Mouse (Mus musculus) common myeloid progenitor, adult 5-6 weeks (primary cell): ENCODE data around the gene Ppp2r2c. TPM values are rescaled to one million over a fixed set of nuclear protein-coding genes. Genes with fewer than 3 reads are reported as not detected.

Experiments
- ATAC-seq: replicated peaks from 2 replicates; pipeline ENCODE4 v1.8.0; 2016; ENCODE audit warnings: low read depth, mild to moderate bottlenecking, moderate TSS enrichment, inconsistent platforms; ENCODE audit not compliant: poor library complexity, severe bottlenecking
- total RNA-seq: library from RNA; stranded (forward); fragments of 200-1000, 187-1606 nt; gene quantifications from 2 replicates; pipeline ENCODE4 v1.2.3, GENCODE M21; 2017

Gene Ppp2r2c
- total RNA-seq, result not detected in 2 replicates

DNA sequence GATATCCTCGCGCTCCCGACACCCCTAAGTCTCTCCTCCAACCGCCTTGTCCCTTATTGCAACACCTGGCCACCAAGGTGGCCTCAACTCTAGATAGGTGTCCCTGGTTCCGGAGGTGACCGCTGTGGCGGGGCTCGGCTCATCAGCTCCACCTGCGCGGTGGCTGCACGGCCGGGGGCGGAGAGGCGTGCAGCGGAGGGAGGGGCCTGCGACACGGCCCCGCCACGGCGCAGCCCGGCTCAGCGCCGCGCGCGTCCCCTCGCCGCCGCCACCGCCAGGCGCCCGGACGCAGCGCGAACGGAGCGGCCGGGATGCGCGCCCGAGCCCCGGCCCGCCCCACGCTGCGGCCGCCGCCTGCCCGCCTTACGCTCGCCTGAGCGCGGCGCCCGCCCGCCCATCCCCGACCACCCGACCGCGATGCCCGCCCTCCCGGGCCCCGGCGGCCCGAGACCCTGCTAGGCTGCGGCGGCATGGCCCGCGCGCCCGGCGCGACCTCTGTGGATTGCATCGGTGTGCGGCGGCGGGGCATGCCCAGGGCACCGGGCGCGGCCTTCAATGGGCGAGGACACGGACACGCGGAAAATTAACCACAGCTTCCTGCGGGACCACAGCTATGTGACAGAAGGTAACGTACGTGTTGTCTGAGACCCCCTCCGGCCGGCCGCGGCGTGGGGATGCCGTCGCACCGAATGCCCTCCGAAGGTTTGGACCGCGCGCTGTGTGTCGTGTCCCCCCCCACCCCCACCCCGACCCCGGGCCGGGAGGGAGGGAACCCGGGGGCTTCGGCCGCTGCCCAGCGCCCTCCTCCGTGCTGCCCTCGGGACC, at the start of gene Ppp2r2c:
Gene Ppp2r2c (plus strand): TSS at position 248 of the 825 bp plus-strand sequence.
- ATAC-seq, result no peak

DNA sequence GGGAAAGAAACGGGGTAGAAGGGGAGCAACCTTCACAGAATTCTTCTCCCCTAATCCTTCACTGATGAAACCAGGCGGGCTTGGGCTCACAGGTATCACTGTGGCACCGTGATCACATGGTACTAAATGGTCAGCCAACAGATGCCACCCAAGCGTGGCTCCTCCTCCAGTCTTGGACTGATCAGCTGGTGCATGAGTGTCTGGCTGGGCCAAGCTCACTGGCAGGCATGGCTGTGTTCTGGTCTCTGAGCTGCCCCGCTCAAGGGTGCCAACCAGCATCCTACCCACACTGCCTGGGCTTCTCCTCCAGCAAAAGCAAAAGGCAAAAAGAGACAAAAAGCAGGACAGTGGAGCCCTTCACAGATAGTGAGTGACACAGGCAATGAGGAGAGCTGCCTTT, 48.6 kb upstream of the Ppp2r2c start:
- ATAC-seq, result no peak

DNA sequence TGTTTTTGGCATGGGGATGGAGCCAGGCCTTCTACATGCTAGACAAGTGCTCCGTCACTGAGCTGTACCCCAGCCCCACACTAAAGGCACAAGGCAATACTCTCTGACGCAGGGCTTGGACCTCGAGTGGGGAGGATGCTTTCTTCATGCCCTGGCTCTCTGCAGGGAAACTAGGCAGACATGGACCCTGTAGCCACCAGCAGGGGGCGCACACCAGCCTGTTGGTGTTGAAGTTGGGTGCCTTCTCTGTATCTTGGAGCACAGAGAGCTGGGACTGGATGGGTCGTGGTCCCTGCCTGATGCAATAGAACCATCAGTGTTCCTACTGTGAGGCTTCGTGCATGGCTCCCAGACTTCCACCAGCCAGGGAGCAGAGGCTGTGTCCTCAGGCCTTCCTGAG, 48.2 kb upstream of the Ppp2r2c start:
- peak; percentile 43; the same call in 1 of the 2 replicates for ATAC-seq

DNA sequence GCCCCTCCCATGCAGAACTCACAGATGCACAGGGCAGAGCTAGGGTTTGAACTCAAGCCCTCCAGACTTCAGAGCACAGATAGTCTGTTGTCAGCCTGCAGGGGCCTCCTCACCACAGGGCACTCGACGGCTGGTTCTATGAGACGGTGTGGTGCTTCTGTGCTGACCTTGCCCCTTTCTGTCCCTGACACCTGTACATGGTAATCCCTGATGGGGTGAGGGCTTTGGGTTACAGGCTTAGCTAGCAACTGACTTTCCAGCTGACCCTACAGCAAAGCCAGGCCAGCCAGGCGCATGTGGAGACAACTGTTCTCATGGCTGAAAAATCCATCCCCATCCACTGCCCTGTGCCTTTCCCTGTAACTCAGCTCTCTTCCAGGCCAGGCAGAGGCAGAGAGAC, 45.4 kb upstream of the Ppp2r2c start:
- no peak for ATAC-seq

DNA sequence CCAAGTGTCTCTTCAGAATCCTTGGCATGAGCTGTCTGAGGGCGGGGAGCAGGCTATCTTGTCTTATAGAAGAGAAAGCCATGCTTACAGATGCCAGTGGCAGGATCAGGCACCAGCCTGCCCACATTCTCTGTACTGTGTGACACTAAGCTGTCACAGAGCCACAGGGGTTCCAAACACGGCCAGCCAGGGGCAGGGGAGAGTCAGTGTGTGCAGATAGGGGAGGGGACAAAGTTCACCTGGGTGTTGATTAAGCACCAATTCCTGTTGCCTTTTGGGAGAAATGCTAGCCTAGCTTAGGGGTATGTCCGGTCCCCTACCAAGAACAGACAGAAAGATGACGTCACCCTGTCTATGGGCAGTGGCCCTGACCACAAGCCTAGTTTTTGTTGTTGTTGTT, 39.2 kb upstream of the Ppp2r2c start:
- ATAC-seq, result no peak

DNA sequence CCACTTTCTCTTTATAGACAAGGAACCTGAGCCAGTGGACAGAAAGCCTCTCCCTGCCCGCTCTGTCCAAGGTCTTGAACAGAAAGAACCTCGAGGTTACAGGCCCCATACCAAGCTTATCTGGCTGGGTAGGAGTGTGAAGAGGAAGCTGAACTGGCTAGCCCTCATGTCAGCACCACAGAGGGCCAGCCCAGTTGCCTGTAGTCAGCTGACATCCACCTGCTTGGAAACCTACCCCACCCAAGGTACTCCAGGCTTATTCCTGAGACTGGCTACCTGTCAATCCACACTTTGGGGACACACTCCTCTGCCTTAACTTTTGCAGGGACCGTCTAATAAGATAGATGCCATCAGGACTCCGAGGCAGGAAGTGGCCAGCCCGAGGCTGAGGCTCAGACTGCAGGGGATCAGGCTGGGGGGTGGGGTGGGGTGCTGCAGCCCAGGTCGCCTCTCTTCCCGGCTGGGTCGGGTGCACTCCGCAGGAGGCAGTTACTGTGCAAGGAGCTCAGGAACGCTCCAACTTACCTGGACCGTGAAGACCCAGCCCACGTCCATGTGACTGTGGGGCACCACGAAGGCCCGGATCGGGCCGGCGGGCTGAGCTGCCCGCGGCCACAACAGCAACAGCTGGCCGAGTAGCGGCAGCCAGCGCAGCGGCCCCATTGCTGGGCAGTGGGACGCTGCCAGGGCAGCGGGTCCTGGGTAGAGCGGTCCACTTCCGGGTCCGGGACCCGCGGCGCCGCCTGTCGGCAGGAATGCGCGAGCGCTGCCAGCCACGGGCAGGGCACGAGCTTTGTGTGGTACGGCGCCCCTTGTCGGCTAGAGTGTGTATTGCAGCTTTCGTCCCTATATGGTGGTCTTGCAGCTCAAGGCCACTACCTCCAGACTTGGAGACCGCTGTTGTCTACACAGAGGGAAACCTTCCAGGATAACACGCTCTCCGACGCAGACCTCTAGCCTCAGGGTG, 38.1 kb upstream of the Ppp2r2c start, which contains the start of gene Man2b2:
Gene Man2b2 (minus strand): TSS at position 741 of the 967 bp plus-strand sequence.
- ATAC-seq, result peak; percentile 95

DNA sequence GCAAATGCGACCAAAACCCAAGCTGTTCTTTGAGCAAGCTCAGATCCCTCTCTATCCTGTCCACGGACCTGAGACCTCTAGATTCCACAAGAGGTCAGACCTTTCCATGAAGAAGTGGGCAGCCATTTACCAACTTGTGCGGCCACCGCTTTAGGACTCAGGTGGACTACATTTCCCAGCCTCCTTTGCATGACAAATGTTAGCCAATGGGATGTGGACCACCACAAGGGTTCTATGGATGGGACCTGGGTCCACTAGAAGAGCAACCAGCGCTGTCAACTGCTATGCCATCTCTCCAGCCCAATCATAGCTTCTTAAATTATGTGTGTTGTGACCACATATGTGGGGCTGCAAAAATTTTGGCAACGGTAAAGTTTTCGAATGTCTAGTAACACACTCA, 37.0 kb upstream of the Ppp2r2c start:
- no peak for ATAC-seq

DNA sequence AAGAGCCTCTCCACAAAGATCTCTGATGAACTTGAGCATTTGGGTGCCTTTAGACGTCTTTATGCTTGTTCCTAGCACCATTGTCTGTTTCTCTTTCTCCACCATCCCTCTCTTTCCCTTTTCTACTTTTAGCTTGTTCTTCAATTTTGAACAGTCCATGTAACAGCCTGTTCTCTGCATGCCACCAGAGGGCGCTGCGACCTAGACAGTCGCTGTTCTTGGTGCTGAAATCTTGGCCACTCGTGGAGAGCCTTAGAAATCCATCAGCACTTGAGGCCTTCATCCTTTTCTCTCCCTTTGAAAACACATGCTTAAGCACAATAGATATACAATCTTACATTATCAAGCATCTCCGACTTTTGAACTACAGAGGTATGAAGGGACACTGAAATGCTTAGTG, 32.4 kb upstream of the Ppp2r2c start:
- peak; percentile 93 for ATAC-seq

DNA sequence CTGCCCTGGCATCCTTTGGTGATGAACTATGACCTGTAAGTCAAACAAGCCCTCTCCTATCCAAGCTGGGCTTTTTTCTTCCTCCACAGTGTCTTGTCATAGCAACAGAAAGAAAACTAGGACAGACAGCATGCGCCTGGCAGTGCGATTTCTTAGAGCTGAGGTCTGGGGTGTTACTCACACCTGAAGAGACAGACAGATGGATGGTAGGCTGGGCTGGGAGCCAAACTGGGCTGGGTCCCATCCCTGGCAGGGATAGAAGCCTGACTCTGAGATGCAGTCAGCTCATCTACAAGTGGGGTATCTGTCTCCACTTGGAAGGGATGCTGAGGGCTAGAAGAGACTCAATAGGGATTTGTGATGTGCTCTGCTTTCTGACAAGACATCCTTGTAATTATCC, 29.3 kb upstream of the Ppp2r2c start:
- ATAC-seq, result no peak

DNA sequence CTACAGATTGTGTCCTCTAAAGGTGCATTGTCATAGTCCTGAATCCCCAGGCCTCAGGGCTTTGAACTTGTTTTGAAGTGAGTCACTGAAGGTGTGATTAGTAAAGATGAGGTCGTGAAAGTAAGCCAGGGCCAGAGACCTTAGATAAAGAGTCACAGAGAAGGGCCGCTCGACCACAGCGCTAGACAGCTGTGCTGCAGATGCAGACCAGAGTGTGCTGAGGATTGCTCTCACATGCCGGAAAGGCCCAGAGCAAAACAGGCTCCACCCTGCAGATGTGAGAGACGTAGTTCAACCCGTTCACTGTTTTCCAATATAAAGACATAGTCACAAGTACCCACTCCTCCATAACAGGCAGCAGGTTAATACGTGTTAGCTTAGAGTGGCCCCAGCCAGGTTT, 28.7 kb upstream of the Ppp2r2c start:
- ATAC-seq, result no peak

DNA sequence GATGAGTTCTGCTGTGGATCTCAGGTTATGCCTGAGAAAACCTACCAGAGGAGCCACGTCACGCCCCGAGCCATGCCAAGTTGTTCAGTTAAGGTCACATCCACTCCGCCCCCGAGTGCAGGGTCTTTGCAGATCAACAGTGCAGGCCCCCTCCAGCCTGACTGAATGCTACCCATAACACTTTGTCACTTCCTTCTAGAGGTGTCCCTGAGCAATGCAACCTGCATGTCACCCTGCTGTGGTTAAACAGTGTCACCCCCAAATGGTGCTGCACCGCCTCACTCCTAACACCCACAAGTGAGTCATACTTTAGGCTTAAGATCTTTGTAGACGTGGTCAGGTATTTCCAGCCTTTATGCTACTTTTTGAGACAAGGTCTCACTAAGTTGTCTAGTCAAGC, 28.2 kb upstream of the Ppp2r2c start:
- ATAC-seq, result no peak

DNA sequence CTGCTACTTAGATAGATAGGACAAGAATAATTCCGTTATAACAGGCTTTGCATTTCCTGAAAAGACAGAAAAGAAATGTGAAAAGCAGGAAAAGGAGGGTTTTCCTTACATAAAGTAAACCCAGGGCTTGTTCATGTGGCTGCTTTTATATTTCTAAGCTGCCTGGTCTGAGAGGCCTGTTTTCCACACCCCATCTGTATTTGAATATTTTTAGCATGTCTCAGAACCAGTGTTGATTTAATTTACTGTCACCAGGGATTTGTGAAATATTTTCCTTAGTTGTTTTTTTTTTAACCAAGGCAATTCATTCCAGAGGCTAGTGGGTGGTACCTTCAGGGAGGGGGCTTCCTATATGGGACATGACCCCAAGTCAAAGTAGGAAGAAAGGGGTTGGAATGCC, 26.6 kb upstream of the Ppp2r2c start:
- no peak for ATAC-seq

DNA sequence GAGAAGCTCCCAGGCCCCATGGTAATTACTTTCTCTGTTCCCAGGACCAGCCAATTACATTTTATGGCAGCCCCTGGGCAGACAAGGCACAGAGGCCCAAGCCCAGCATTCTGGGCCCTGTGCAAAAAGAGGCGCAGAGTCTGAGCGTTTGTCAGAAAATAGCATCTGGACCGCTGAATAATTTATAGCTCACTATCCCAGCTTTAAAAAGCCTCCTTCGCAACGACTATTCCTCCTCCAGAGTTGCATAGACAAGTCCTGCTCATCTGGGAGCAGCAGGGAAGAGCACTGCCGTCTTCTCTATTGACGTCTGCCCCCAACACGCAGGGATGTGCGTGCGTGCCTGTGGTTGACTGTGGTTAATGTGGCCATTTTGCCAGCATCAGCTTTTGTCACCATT, 23.8 kb upstream of the Ppp2r2c start:
- no peak for ATAC-seq

DNA sequence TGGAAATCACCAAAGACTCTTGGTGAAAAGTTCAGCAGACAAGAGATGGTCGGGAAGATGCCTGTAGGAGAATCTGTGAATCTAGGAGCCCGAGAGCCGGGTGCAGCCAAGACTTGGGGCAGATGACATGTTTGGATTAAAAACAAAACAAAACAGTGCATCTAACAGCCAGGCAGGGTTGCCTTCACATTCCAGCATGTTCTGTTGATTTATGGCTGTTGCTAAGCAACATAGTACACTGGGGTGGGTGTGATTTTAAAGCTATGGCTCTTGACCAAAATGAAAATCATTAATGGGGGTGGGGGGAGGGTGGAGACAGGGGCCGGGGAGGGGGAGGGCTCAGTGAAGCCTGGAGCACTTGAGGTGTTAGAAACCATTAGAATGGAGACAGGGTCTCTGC, 16.7 kb upstream of the Ppp2r2c start:
- ATAC-seq, result no peak

DNA sequence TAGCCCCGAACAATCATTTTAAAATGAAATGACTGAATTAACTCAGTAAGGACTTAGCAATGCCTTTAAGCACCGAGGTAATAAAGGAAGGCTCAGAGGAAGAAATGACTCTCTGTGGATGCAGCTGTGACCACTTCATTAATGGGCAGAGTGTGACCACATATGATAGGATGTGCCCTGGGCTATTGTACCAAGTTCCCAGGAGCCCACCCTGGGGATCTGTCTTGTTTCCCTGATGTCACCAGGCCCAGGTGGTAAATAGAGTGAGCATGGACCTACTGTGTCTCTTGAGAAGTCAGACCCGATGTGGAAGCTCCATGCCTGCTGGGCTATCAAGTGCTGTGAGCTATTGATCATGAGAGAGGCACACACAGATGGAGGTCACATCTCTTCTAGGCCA, 13.1 kb upstream of the Ppp2r2c start:
- ATAC-seq, result no peak

DNA sequence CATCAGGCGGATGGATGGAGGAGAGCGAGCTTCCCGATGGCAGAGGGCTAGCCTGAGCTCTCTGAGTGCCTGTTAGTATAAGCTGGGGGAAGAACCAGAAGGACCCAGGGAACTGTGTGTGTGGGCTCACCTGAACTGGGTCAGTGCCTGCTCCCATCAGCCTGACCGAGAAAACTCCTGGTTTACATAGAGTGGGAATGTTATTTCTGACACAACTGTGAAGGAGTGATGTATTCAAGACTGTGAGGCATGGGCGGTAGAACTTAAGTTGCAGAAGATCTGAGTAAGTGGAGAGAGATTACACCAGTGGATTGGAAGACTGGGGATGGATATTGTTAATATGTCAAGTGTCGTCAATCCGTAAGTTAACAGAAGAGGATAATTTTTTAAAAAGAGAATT, 11.8 kb upstream of the Ppp2r2c start:
- no peak for ATAC-seq

DNA sequence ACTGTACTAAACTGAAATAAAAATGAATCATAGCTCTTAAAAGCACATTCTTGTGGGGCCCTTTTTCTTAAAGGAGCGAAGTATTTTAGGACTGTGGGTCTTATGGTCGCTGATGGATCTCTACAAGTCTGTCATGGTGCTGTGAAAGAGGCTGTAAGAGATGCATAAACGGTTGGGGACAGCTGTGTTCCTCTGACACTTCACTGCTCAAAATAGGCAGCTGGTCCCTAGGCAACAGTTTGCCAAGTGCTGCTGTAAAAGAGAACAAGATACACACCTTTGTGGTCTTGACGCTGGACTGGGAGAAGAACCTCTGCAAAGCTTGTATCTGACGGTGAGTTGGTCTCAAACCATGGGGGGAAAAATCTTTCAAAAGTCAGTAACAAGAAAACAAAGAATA, 10.8 kb upstream of the Ppp2r2c start:
- ATAC-seq, result no peak

DNA sequence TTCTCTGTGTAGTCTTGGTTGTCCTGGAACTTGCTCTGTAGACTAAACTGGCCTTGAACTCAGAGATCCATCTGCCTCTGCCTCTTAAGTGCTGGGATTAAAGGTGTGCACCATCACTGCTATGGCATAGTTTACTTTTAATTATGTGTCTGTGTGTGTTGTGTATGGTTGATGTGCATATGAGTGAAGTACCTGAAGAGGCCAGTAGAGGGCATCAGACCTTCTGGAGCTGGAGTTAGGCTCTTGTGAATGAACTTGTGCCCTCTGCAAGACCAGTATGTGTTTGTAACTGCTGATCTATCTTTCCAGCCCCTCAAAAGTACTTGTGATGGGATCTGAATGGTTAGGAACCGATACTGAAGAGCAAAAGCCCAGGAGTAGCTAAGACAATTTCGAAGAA, 7.2 kb upstream of the Ppp2r2c start:
- no peak for ATAC-seq

DNA sequence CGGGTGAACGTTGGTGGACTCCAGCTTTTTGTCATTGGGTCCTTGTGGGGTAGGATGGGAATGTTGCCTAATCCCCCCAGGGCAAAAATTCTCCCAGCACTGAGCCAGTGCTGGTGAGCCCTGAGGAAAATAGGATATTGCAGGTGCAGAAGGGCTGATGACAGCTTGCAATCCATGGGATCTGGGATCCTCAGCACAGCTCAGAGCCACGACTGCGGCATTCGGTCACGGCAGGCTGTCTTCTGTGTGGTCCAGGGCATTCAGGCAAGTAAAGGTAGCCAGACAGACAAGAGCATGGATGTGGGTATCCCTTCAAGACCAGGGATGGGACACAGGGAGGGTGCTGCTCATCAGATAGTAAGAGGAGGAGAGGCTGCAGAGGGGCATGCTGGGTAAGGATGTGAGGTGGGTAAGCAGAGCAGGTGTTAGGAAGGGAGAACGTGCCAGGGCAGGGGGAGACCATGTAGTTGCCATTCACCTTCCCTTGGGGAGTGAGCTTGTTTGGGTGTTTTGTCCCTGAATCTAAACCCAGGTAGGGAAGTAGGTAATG, 1.5 kb upstream of the Ppp2r2c start:
- no peak for ATAC-seq

DNA sequence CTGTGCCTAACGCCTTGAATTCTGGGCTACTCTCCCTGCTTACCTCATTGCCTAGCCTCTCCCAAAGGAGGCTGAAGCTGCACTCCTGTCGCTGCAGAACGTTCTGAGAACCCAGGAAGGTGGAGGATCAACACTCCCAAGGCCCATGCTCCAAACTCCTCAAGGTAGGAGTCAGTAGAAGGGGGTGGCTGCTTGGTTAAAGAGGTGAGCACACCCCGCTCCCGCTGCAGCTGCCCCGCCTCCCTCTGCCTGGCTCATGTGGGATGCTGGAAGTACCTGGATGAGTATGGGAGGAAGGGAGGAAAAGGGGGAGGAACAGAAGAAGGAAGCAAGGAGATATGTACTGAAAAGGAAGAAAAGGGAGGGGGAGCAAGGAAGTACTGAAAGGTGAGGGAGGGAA, 752 bp upstream of the Ppp2r2c start:
- no peak for ATAC-seq

DNA sequence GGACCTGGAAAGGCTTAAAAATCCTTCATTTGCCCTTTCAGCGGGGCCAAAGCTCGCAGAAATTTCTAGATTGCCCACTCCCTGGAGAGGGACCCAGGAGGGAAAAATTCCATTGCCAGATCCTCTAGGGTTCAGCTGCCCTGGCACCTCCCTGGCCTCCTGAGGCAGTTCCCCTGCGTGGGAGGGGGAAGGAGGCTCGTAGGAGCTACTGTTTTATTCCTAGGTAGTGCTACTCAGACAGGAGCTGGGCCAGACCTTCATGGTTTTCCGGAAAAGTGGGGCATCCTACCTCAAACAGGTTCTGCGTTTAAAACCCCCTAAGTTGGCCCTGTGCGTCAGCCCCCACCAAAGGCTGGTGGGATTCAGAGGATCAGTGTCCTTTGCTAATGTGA, 869 bp downstream of the Ppp2r2c start:
- no peak for ATAC-seq
